ENCODE assay signal across 8 mouse cellular contexts in the genomic region with DNA sequence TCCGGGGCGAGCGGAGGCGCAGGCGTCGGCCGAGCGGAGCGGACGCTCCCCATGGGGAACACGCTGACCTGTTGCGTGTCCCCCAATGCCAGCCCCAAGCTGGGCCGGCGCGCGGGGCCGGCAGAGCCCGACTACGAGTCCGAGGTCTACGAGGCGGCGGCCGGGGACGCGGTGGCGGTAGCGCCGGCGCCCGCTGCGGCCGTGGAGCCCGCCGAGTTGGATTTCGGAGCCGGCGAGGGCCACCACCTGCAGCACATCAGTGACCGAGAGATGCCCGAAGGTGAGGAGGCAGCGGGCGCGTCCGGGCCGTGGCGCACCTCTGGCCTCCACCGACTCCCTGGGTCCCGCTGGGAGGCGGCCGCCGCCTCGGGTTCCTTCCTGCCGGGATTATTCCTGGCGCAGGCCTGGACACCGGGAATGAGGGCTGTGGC. TPM values are rescaled to one million over a fixed set of nuclear protein-coding genes. Genes with fewer than 3 reads are reported as not detected.
A peak's percentile ranks its signal among the peaks of the same experiment; 100 is the strongest.
DNase-seq lines count a peak whose midpoint lies in the region; ATAC-seq and TF ChIP-seq lines count a peak whose summit lies in the region.

No protein-coding gene starts in this region.

- ATAC-seq in liver, embryonic 15.5 days (ENCODE audit: insufficient read depth): peak; percentile 9
- no peak; the same call in 1 of the 2 replicates for ATAC-seq in neural tube, embryonic 15.5 days (ENCODE audit: low FRiP score)
- no peak for ATAC-seq in erythroid progenitor cell, adult 5-6 weeks (replicated peaks; ENCODE audit: low FRiP score, poor library complexity, severe bottlenecking)

- H3K27ac ChIP-seq in embryonic facial prominence, embryonic 10.5 days (replicated peaks): peak overlapping the region; percentile 90
- peak overlapping the region; percentile 90 for H3K27ac ChIP-seq in heart, adult 2 months
- H3K27ac ChIP-seq in liver, embryonic 15.5 days (replicated peaks): peak overlapping the region; percentile 82
- H3K27ac ChIP-seq in neural tube, embryonic 15.5 days (replicated peaks): peak overlapping the region; percentile 68

- peak overlapping the region; percentile 99 for H3K4me2 ChIP-seq in liver, embryonic 15.5 days
- H3K4me2 ChIP-seq in neural tube, embryonic 15.5 days: peak overlapping the region; percentile 94

- H3K9me3 ChIP-seq in embryonic facial prominence, embryonic 10.5 days: no peaks in the 10 kb centered on the region
- no peaks in the 10 kb centered on the region for H3K9me3 ChIP-seq in liver, embryonic 15.5 days (replicated peaks)
- H3K9me3 ChIP-seq in neural tube, embryonic 15.5 days (replicated peaks): no peaks in the 10 kb centered on the region

- intact Hi-C loops in heart, adult 2 months (cut with DNase I): loop anchor here (2.0 to 5.0 kb wide), 4 partner anchors 14 to 159 kb away; a partner anchor contains a TSS

- peak overlapping the region; percentile 86 for H3K4me3 ChIP-seq in embryonic facial prominence, embryonic 10.5 days
- peak overlapping the region; percentile 83 for H3K4me3 ChIP-seq in heart, adult 2 months
- peak overlapping the region; percentile 73 for H3K4me3 ChIP-seq in liver, embryonic 15.5 days (replicated peaks)
- H3K4me3 ChIP-seq in neural tube, embryonic 15.5 days (replicated peaks): peak overlapping the region; percentile 70

- no peak for TF ChIP-seq CTCF in heart, adult 2 months (IDR thresholded peaks at IDR 0.05)

- WGBS in embryonic facial prominence, embryonic 10.5 days: under 1% methylated on average over 55 of the region's 55 CpGs
- under 1% methylated on average over 52 of the region's 55 CpGs for WGBS in heart, adult 2 months
- WGBS in liver, embryonic 15.5 days (ENCODE audit: insufficient replicate concordance): 0% methylated on average over 52 of the region's 55 CpGs
- WGBS in neural tube, embryonic 15.5 days: under 1% methylated on average over 41 of the region's 55 CpGs

- TF ChIP-seq POLR2A in heart, adult 2 months (IDR thresholded peaks at IDR 0.05; ENCODE audit: insufficient read depth, low read depth, low read length): no peak

- peak overlapping the region; percentile 97 for H3K9ac ChIP-seq in heart, adult 2 months (ENCODE audit: low read depth, low read length)
- H3K9ac ChIP-seq in liver, embryonic 15.5 days: peak overlapping the region; percentile 85
- peak overlapping the region; percentile 59 for H3K9ac ChIP-seq in neural tube, embryonic 15.5 days (replicated peaks)

- peaks cover 32% of the 10 kb centered on the region for H3K4me1 ChIP-seq in embryonic facial prominence, embryonic 10.5 days
- H3K4me1 ChIP-seq in heart, adult 2 months (ENCODE audit: control insufficient read depth, insufficient read depth, low read length): peaks cover 6% of the 10 kb centered on the region
- peaks cover 34% of the 10 kb centered on the region for H3K4me1 ChIP-seq in liver, embryonic 15.5 days (replicated peaks)
- H3K4me1 ChIP-seq in neural tube, embryonic 15.5 days: peaks cover 33% of the 10 kb centered on the region

- TF ChIP-seq EP300 in heart, adult 2 months (IDR thresholded peaks at IDR 0.05; ENCODE audit: insufficient read depth, low read depth, low read length): no peak

- H3K36me3 ChIP-seq in embryonic facial prominence, embryonic 10.5 days (replicated peaks): no peaks in the 10 kb centered on the region
- H3K36me3 ChIP-seq in heart, adult 2 months (ENCODE audit: control insufficient read depth, insufficient read depth, low read length): peaks cover 11% of the 10 kb centered on the region
- no peaks in the 10 kb centered on the region for H3K36me3 ChIP-seq in liver, embryonic 15.5 days (replicated peaks)
- no peaks in the 10 kb centered on the region for H3K36me3 ChIP-seq in neural tube, embryonic 15.5 days

- H3K27me3 ChIP-seq in embryonic facial prominence, embryonic 10.5 days (replicated peaks; ENCODE audit: low read depth, poor library complexity, severe bottlenecking): no peaks in the 10 kb centered on the region
- no peaks in the 10 kb centered on the region for H3K27me3 ChIP-seq in heart, adult 2 months (ENCODE audit: control insufficient read depth, insufficient read depth, low read length)
- 0 out of 2 replicates have a peak, but pooled peaks cover 2% of the 10 kb centered on the region for H3K27me3 ChIP-seq in liver, embryonic 15.5 days
- H3K27me3 ChIP-seq in neural tube, embryonic 15.5 days (replicated peaks): no peaks in the 10 kb centered on the region

- peak; percentile 23 for DNase-seq in right cerebral cortex, postnatal 14 days
- DNase-seq in right cerebral cortex, adult 18-20 months: no peak
- peak; percentile 66 for DNase-seq in embryonic facial prominence, embryonic 10.5 days (ENCODE audit: low spot score)
- DNase-seq in heart, adult 2 months: peak; percentile 73 to 77
- peak; percentile 67 for DNase-seq in kidney, adult 18-20 months

- peaks cover 2% of the 10 kb centered on the region; the same call in 1 of the 2 replicates for H3K79me2 ChIP-seq in heart, adult 2 months (replicated peaks; ENCODE audit: control insufficient read depth, insufficient read depth, low read length)

RNA-seq across cellular contexts. Expression of a gene that starts 0.9 kb away (rescaled TPM):
- 5.8 and 6.1 TPM in 2 replicates for polyA plus RNA-seq in embryonic facial prominence, embryonic 10.5 days (2016; fragmentation: Nextera tagmentation; extraction: Ambion mirVana)
- total RNA-seq in heart, adult 2 months (2021): 10 to 100 TPM; 12.5 to 18.6 TPM
- 16.0 and 20.6 TPM in 2 replicates for polyA plus RNA-seq in heart, adult 2 months (2012; rRNA removed)
- 0.67 and 0.98 TPM in 2 replicates for polyA plus RNA-seq in liver, embryonic 15.5 days (2015; fragmentation: Nextera tagmentation; extraction: Ambion mirVana)
- 3.7 and 3.9 TPM in 2 replicates for polyA plus RNA-seq in neural tube, embryonic 15.5 days (2015; fragmentation: Nextera tagmentation; extraction: Ambion mirVana)
- 5.9 and 11.9 TPM in 2 replicates for total RNA-seq in erythroid progenitor cell, adult 5-6 weeks (2015; ENCODE audit: low replicate concordance)
- total RNA-seq in erythroid progenitor cell, adult 5-6 weeks (2017; ENCODE audit: low replicate concordance): 1.8 TPM in 1 of 2 replicates, not detected in the other

RNA-seq across cellular contexts. Expression of a gene that starts 46.4 kb away (rescaled TPM):
- polyA plus RNA-seq in embryonic facial prominence, embryonic 10.5 days (2016; fragmentation: Nextera tagmentation; extraction: Ambion mirVana): 1.8 and 2.0 TPM in 2 replicates
- total RNA-seq in heart, adult 2 months (2021): 1 to 10 TPM; 3.6 to 4.4 TPM
- 2.5 and 3.2 TPM in 2 replicates for polyA plus RNA-seq in heart, adult 2 months (2012; rRNA removed)
- 2.1 and 2.3 TPM in 2 replicates for polyA plus RNA-seq in liver, embryonic 15.5 days (2015; fragmentation: Nextera tagmentation; extraction: Ambion mirVana)
- polyA plus RNA-seq in neural tube, embryonic 15.5 days (2015; fragmentation: Nextera tagmentation; extraction: Ambion mirVana): 0.26 and 0.74 TPM in 2 replicates
- total RNA-seq in erythroid progenitor cell, adult 5-6 weeks (2015; ENCODE audit: low replicate concordance): 6.1 and 10.1 TPM in 2 replicates
- total RNA-seq in erythroid progenitor cell, adult 5-6 weeks (2017; ENCODE audit: low replicate concordance): 8.9 and 11.6 TPM in 2 replicates
